Mouse (Mus musculus) adrenal gland, postnatal 10 days (tissue): ENCODE data around the gene Rab2b. TPM values are rescaled to one million over a fixed set of nuclear protein-coding genes. Genes with fewer than 3 reads are reported as not detected.

ENCODE experiments used
- DNase-seq: peaks from one replicate; pipeline ENCODE4 v3.0.0; 2021; ENCODE audit warnings: mixed read lengths
- total RNA-seq, 2 experiments: library from RNA; stranded (reverse); gene quantifications; 2 replicates each; pipeline ENCODE4 v1.2.3; 2021

The Rab2b gene
- total RNA-seq, 2 experiments from 2014 or later: 26.2 to 29.0 TPM

GRCm38 (mm10) chr14:52279747-52280120 lies 389 bp upstream of the Rab2b start:
- DNase-seq: no peak

GRCm38 (mm10) chr14:52277210-52277609 lies 2.1 kb downstream of the Rab2b start:
- DNase-seq: no peak

GRCm38 (mm10) chr14:52272781-52273180 lies 6.6 kb downstream of the Rab2b start:
- peak; percentile 61 for DNase-seq

GRCm38 (mm10) chr14:52257484-52258213 lies 21.7 kb downstream of the Rab2b start, which contains the start of gene Chd8:
TSS of gene Chd8 (minus strand) at chr14:52257780.
- DNase-seq: peak; percentile 98

- DNase-seq: peak; percentile 25
Observed at GRCm38 (mm10) chr14:52256311-52257175, 22.8 kb downstream of the Rab2b start.

- no peak for DNase-seq
Observed at GRCm38 (mm10) chr14:52246129-52246528, 33.2 kb downstream of the Rab2b start.

- DNase-seq: no peak
Observed at GRCm38 (mm10) chr14:52244690-52245042, 34.7 kb downstream of the Rab2b start.

- peak; percentile 99 for DNase-seq
Observed at GRCm38 (mm10) chr14:52244041-52244689, 35.2 kb downstream of the Rab2b start.

GRCm38 (mm10) chr14:52236216-52236615 lies 43.1 kb downstream of the Rab2b start:
- DNase-seq: no peak

GRCm38 (mm10) chr14:52235165-52235564 lies 44.2 kb downstream of the Rab2b start:
- DNase-seq: peak; percentile 77

GRCm38 (mm10) chr14:52232249-52232648 lies 47.1 kb downstream of the Rab2b start:
- no peak for DNase-seq

- no peak for DNase-seq
Observed at GRCm38 (mm10) chr14:52225972-52226371, 53.4 kb downstream of the Rab2b start.

- DNase-seq: no peak
Observed at GRCm38 (mm10) chr14:52217261-52217660, 62.1 kb downstream of the Rab2b start.

Other genes starting within 250 kb of the Rab2b start
- gene Olfr221, start 237.1 kb downstream of the Rab2b start, total RNA-seq: not detected
- gene Hnrnpc, start 175.5 kb downstream of the Rab2b start, total RNA-seq: 100 to 1,000 TPM; 186 TPM
- gene Rpgrip1, start 168.8 kb downstream of the Rab2b start, total RNA-seq: 1 to 10 TPM in 1 of 2 experiments, under 1 TPM in 1; 0.42 to 1.3 TPM
- 10 to 100 TPM; 53.1 to 54.0 TPM for gene Supt16, start 82.1 kb downstream of the Rab2b start, total RNA-seq
- gene Chd8, start 21.8 kb downstream of the Rab2b start, total RNA-seq: 100 to 1,000 TPM in 1 of 2 experiments, 10 to 100 TPM in 1; 71.0 to 103 TPM
- gene Tox4, start 399 bp downstream of the Rab2b start, total RNA-seq: 10 to 100 TPM; 41.7 to 52.8 TPM
- 10 to 100 TPM; 25.4 to 32.0 TPM for gene Mettl3, start 25.6 kb upstream of the Rab2b start, total RNA-seq
- 10 to 100 TPM in 1 of 2 experiments, 1 to 10 TPM in 1; 7.2 to 10.1 TPM for gene Sall2, start 49.2 kb upstream of the Rab2b start, total RNA-seq
- not detected for gene Olfr1513, start 76.9 kb upstream of the Rab2b start, total RNA-seq
- not detected for gene Olfr1512, start 99.6 kb upstream of the Rab2b start, total RNA-seq
- gene Olfr1511, start 117.8 kb upstream of the Rab2b start, total RNA-seq: not detected
- not detected for gene Olfr1510, start 134.8 kb upstream of the Rab2b start, total RNA-seq
- not detected for gene Olfr1509, start 163.4 kb upstream of the Rab2b start, total RNA-seq
- not detected for gene Olfr1508, start 187.9 kb upstream of the Rab2b start, total RNA-seq
- gene Olfr1507, start 216.2 kb upstream of the Rab2b start, total RNA-seq: not detected